Mouse (Mus musculus) liver, embryonic 14.5 days (tissue): ENCODE measurements around the gene Hnrnpab.

Source experiments
- CTCF ChIP-seq: IDR thresholded peaks from 2 replicates; pipeline ENCODE4 v1.5.1; 2016; ENCODE audit warnings: antibody characterized with exemption, low read depth, control low read depth
- EP300 ChIP-seq: IDR thresholded peaks from 2 replicates; pipeline ENCODE4 v1.6.1; 2016; ENCODE audit warnings: antibody characterized with exemption, low read depth

- TF ChIP-seq CTCF: no peak
- no peak for TF ChIP-seq EP300
These were observed 28.5 kb upstream of the Hnrnpab start for GRCm38 (mm10) chr11:51635127-51635524.
